Mouse (Mus musculus) lung, embryonic 16.5 days (tissue): ENCODE measurements around the gene Eps15. TPM values are rescaled to one million over a fixed set of nuclear protein-coding genes. Genes with fewer than 3 reads are reported as not detected.

ENCODE experiments used
- ATAC-seq: fragments of 200-750 bp; cut with Nextera tagmentation; 2 replicates; pipeline ENCODE4 v1.8.0; 2017; ENCODE audit warnings: low read depth, mild to moderate bottlenecking, moderate library complexity
- H3K27ac ChIP-seq: fragments of 300-500 bp; sonication (generic); 2 replicates; pipeline ENCODE4 v1.5.1; 2014; ENCODE audit warnings: mild to moderate bottlenecking, control low read depth, low read length
- H3K27me3 ChIP-seq: fragments of 300-500 bp; sonication (generic); 2 replicates; pipeline ENCODE4 v1.6.1; 2014; ENCODE audit warnings: low read depth, low read length, mixed read lengths; ENCODE audit not compliant: control insufficient read depth, insufficient read depth
- H3K36me3 ChIP-seq: fragments of 300-500 bp; sonication (generic); 2 replicates; pipeline ENCODE4 v1.6.1; 2014; ENCODE audit warnings: low read length; ENCODE audit not compliant: control insufficient read depth, insufficient read depth
- H3K4me1 ChIP-seq: fragments of 300-500 bp; sonication (generic); replicated peaks from 2 replicates; pipeline ENCODE4 v1.6.1; 2014; ENCODE audit warnings: low read length, mixed read lengths; ENCODE audit not compliant: control insufficient read depth, insufficient read depth
- H3K4me2 ChIP-seq: fragments of 300-500 bp; sonication (generic); 2 replicates; pipeline ENCODE4 v1.6.1; 2014; ENCODE audit warnings: low read depth, low read length, control low read depth
- H3K4me3 ChIP-seq: fragments of 300-500 bp; sonication (generic); 2 replicates; pipeline ENCODE4 v1.5.1; 2014; ENCODE audit warnings: mild to moderate bottlenecking, low read length, control low read depth
- H3K9ac ChIP-seq: fragments of 300-500 bp; sonication (generic); 2 replicates; pipeline ENCODE4 v1.6.1; 2014; ENCODE audit warnings: low read length, control low read depth
- H3K9me3 ChIP-seq: fragments of 300-500 bp; sonication (generic); 2 replicates; pipeline ENCODE4 v1.6.1; 2016; ENCODE audit warnings: low read length; ENCODE audit not compliant: control insufficient read depth
- WGBS: fragments of 180-500 bp; shearing (Covaris S2); extraction: QIAGEN DNeasy Blood & Tissue Kit; methylation state at CpG from one replicate; pipeline ENCODE4 v1.1.7; 2014; 5-methylcytosine and 5-hydroxymethylcytosine counted together
- polyA plus RNA-seq: library from polyadenylated mRNA; unstranded; fragments of >200 nt; fragmentation: Nextera tagmentation; extraction: Ambion mirVana; gene quantifications from 2 replicates; pipeline ENCODE4 v1.2.1, GENCODE M21; 2015

The Eps15 gene
- polyA plus RNA-seq, 1 experiment from 2014 or later = 47.8 TPM

GRCm38 (mm10) chr4:109262068-109262467, 18.0 kb upstream of the Eps15 start:
- Histone ChIP-seq H3K4me1 (no peaks in the 10 kb centered on the region; the same call in 1 of the 2 replicates), H3K36me3 (no peaks in the 10 kb centered on the region), H3K9me3 (no peaks in the 10 kb centered on the region), H3K27ac (no peak overlapping the region), H3K9ac (no peak overlapping the region), H3K27me3 (no peaks in the 10 kb centered on the region), H3K4me3 (no peak overlapping the region), H3K4me2 (no peak overlapping the region)
- WGBS = 39% methylated on average over 6 of the region's 6 CpGs
- no peak for ATAC-seq

- no peak overlapping the region for H3K4me3 ChIP-seq
- H3K4me1 ChIP-seq = no peaks in the 10 kb centered on the region; the same call in 1 of the 2 replicates
- no peak overlapping the region for H3K9ac ChIP-seq
- no peaks in the 10 kb centered on the region for H3K36me3 ChIP-seq
- no peak overlapping the region for H3K27ac ChIP-seq
- WGBS = 78% methylated on average over 3 of the region's 3 CpGs
- no peaks in the 10 kb centered on the region for H3K9me3 ChIP-seq
- no peak for ATAC-seq
- H3K4me2 ChIP-seq = no peak overlapping the region
- no peaks in the 10 kb centered on the region for H3K27me3 ChIP-seq
Observed at GRCm38 (mm10) chr4:109266056-109266455, 14.0 kb upstream of the Eps15 start.

- no peak overlapping the region for H3K27ac ChIP-seq
- H3K9me3 ChIP-seq = no peaks in the 10 kb centered on the region
- no peaks in the 10 kb centered on the region for H3K27me3 ChIP-seq
- no peaks in the 10 kb centered on the region for H3K36me3 ChIP-seq
- ATAC-seq = no peak
- H3K4me1 ChIP-seq = no peaks in the 10 kb centered on the region; the same call in 1 of the 2 replicates
- H3K9ac ChIP-seq = no peak overlapping the region
- no peak overlapping the region for H3K4me2 ChIP-seq
- H3K4me3 ChIP-seq = no peak overlapping the region
- 51% methylated on average over 2 of the region's 2 CpGs for WGBS
Observed at GRCm38 (mm10) chr4:109266744-109267143, 13.3 kb upstream of the Eps15 start.

- Histone ChIP-seq H3K27me3 (no peaks in the 10 kb centered on the region), H3K27ac (no peak overlapping the region), H3K9ac (no peak overlapping the region), H3K4me3 (no peak overlapping the region), H3K4me2 (no peak overlapping the region), H3K4me1 (no peaks in the 10 kb centered on the region), H3K36me3 (no peaks in the 10 kb centered on the region), H3K9me3 (no peaks in the 10 kb centered on the region)
- WGBS = 80% methylated on average over 3 of the region's 3 CpGs
- ATAC-seq = no peak
Observed at GRCm38 (mm10) chr4:109267452-109267851, 12.6 kb upstream of the Eps15 start.

- no peaks in the 10 kb centered on the region for H3K4me1 ChIP-seq
- ATAC-seq = no peak
- no peaks in the 10 kb centered on the region for H3K36me3 ChIP-seq
- H3K9me3 ChIP-seq = no peaks in the 10 kb centered on the region
- no peaks in the 10 kb centered on the region for H3K27me3 ChIP-seq
- no peak overlapping the region for H3K4me2 ChIP-seq
- H3K9ac ChIP-seq = no peak overlapping the region
- 78% methylated on average over 3 of the region's 3 CpGs for WGBS
- H3K4me3 ChIP-seq = no peak overlapping the region
- no peak overlapping the region for H3K27ac ChIP-seq
Observed at GRCm38 (mm10) chr4:109268903-109269302, 11.2 kb upstream of the Eps15 start.

- H3K27ac ChIP-seq = no peak overlapping the region
- WGBS = 90% methylated on average over 4 of the region's 4 CpGs
- H3K4me1 ChIP-seq = no peaks in the 10 kb centered on the region
- no peaks in the 10 kb centered on the region for H3K9me3 ChIP-seq
- no peak overlapping the region for H3K4me2 ChIP-seq
- ATAC-seq = no peak
- no peak overlapping the region for H3K9ac ChIP-seq
- no peaks in the 10 kb centered on the region for H3K36me3 ChIP-seq
- no peaks in the 10 kb centered on the region for H3K27me3 ChIP-seq
- H3K4me3 ChIP-seq = no peak overlapping the region
Observed at GRCm38 (mm10) chr4:109271803-109272202, 8.3 kb upstream of the Eps15 start.

- ATAC-seq = no peak
- Histone ChIP-seq H3K4me2 (no peak overlapping the region), H3K27ac (no peak overlapping the region), H3K36me3 (no peaks in the 10 kb centered on the region), H3K9ac (no peak overlapping the region), H3K27me3 (no peaks in the 10 kb centered on the region), H3K9me3 (no peaks in the 10 kb centered on the region), H3K4me3 (no peak overlapping the region), H3K4me1 (no peaks in the 10 kb centered on the region)
- 89% methylated on average over 2 of the region's 2 CpGs for WGBS
Observed at GRCm38 (mm10) chr4:109273586-109274240, 6.4 kb upstream of the Eps15 start.

GRCm38 (mm10) chr4:109280459-109281160, 542 bp downstream of the Eps15 start:
- no peaks in the 10 kb centered on the region for H3K36me3 ChIP-seq
- under 1% methylated on average over 54 of the region's 85 CpGs for WGBS
- H3K4me2 ChIP-seq = peak overlapping the region; percentile 70
- peak overlapping the region; percentile 90 for H3K27ac ChIP-seq
- H3K4me1 ChIP-seq = peaks cover 18% of the 10 kb centered on the region
- peak overlapping the region; percentile 93 for H3K4me3 ChIP-seq
- no peaks in the 10 kb centered on the region for H3K9me3 ChIP-seq
- peak overlapping the region; percentile 90 for H3K9ac ChIP-seq
- ATAC-seq = peak; percentile 87
- H3K27me3 ChIP-seq = no peaks in the 10 kb centered on the region

GRCm38 (mm10) chr4:109281161-109281560, 1.1 kb downstream of the Eps15 start:
- WGBS = 15% methylated on average over 4 of the region's 4 CpGs
- ATAC-seq = no peak
- no peaks in the 10 kb centered on the region for H3K9me3 ChIP-seq
- no peaks in the 10 kb centered on the region for H3K36me3 ChIP-seq
- H3K27me3 ChIP-seq = no peaks in the 10 kb centered on the region
- H3K9ac ChIP-seq = peak overlapping the region; percentile 90
- peak overlapping the region; percentile 93 for H3K4me3 ChIP-seq
- H3K4me1 ChIP-seq = peaks cover 18% of the 10 kb centered on the region
- H3K27ac ChIP-seq = no peak overlapping the region
- H3K4me2 ChIP-seq = peak overlapping the region; percentile 70
